Mouse (Mus musculus) heart, adult 9 months (tissue): ENCODE results near the gene Mras.

ENCODE experiments used
- DNase-seq, 2 experiments: peaks; one replicate each; pipeline ENCODE4 v3.0.0; 2022; ENCODE audit warnings: low spot score in 2 of 2

The Mras gene

GRCm38 (mm10) chr9:99359012-99359411 is 78.2 kb downstream of the Mras start:
- DNase-seq: no peak

- DNase-seq: no peak
These were observed 79.1 kb downstream of the Mras start, which contains the start of gene Esyt3 for GRCm38 (mm10) chr9:99357921-99358692. Esyt3 (minus strand) TSS chr9:99358557.

- DNase-seq: no peak
These were observed 79.6 kb downstream of the Mras start for GRCm38 (mm10) chr9:99357561-99357920.

- no peak for DNase-seq
These were observed 81.2 kb downstream of the Mras start for GRCm38 (mm10) chr9:99355971-99356370.

GRCm38 (mm10) chr9:99354796-99355195 is 82.4 kb downstream of the Mras start:
- no peak for DNase-seq

GRCm38 (mm10) chr9:99353390-99353789 is 83.8 kb downstream of the Mras start:
- no peak for DNase-seq

- DNase-seq: no peak
These were observed 84.2 kb downstream of the Mras start for GRCm38 (mm10) chr9:99352964-99353363.

GRCm38 (mm10) chr9:99345351-99345792 is 91.8 kb downstream of the Mras start:
- no peak for DNase-seq

- DNase-seq: no peak
These were observed 95.6 kb downstream of the Mras start for GRCm38 (mm10) chr9:99341600-99341999.

- no peak for DNase-seq
These were observed 97.1 kb downstream of the Mras start for GRCm38 (mm10) chr9:99340126-99340525.

GRCm38 (mm10) chr9:99339182-99339581 is 98.0 kb downstream of the Mras start:
- DNase-seq: no peak

- no peak for DNase-seq
These were observed 98.9 kb downstream of the Mras start for GRCm38 (mm10) chr9:99338293-99338692.

- no peak for DNase-seq
These were observed 100.6 kb downstream of the Mras start for GRCm38 (mm10) chr9:99336538-99336937.
